Mouse (Mus musculus) kidney, adult 18-20 months (tissue): ENCODE data around the gene Ccnl2.

Experiments
- DNase-seq: peaks from one replicate; pipeline ENCODE4 v3.0.0; 2021

Ccnl2 gene

GRCm38 (mm10) chr4:155840076-155841002, 28.1 kb downstream of the Ccnl2 start:
- DNase-seq = no peak

- DNase-seq = peak; percentile 70
Observed at GRCm38 (mm10) chr4:155841003-155841454, 28.7 kb downstream of the Ccnl2 start.

- DNase-seq = no peak
Observed at GRCm38 (mm10) chr4:155841651-155842270, 29.5 kb downstream of the Ccnl2 start.

- DNase-seq = peak; percentile 59
Observed at GRCm38 (mm10) chr4:155843231-155843630, 30.9 kb downstream of the Ccnl2 start.

- DNase-seq = peak; percentile 93
Observed at GRCm38 (mm10) chr4:155846871-155847578, 34.7 kb downstream of the Ccnl2 start, which contains the start of gene Dvl1. Gene Dvl1, plus strand, starts transcription at chr4:155847402.

- peak; percentile 65 for DNase-seq
Observed at GRCm38 (mm10) chr4:155847591-155848352, 35.5 kb downstream of the Ccnl2 start.

GRCm38 (mm10) chr4:155848434-155849095, 36.3 kb downstream of the Ccnl2 start:
- peak; percentile 64 for DNase-seq

- DNase-seq = no peak
Observed at GRCm38 (mm10) chr4:155849391-155849790, 37.1 kb downstream of the Ccnl2 start.

GRCm38 (mm10) chr4:155849792-155850451, 37.6 kb downstream of the Ccnl2 start:
- DNase-seq = peak; percentile 55

- no peak for DNase-seq
Observed at GRCm38 (mm10) chr4:155851368-155851767, 39.1 kb downstream of the Ccnl2 start.

- DNase-seq = peak; percentile 72
Observed at GRCm38 (mm10) chr4:155851951-155852411, 39.7 kb downstream of the Ccnl2 start.

GRCm38 (mm10) chr4:155853421-155853820, 41.1 kb downstream of the Ccnl2 start:
- DNase-seq = no peak

GRCm38 (mm10) chr4:155854991-155855390, 42.7 kb downstream of the Ccnl2 start:
- no peak for DNase-seq

- DNase-seq = no peak
Observed at GRCm38 (mm10) chr4:155856071-155856470, 43.8 kb downstream of the Ccnl2 start.

- no peak for DNase-seq
Observed at GRCm38 (mm10) chr4:155856881-155857280, 44.6 kb downstream of the Ccnl2 start.

GRCm38 (mm10) chr4:155859318-155859717, 47.0 kb downstream of the Ccnl2 start:
- DNase-seq = no peak

- no peak for DNase-seq
Observed at GRCm38 (mm10) chr4:155861787-155862186, 49.5 kb downstream of the Ccnl2 start.

GRCm38 (mm10) chr4:155863001-155863400, 50.7 kb downstream of the Ccnl2 start, which contains the start of gene Tas1r3:
Gene Tas1r3, minus strand, starts transcription at chr4:155863362.
- DNase-seq = no peak

- DNase-seq = peak; percentile 49
Observed at GRCm38 (mm10) chr4:155868614-155869298, 56.5 kb downstream of the Ccnl2 start.

GRCm38 (mm10) chr4:155869317-155870033, 57.2 kb downstream of the Ccnl2 start, which contains the start of the genes Cptp and Ints11:
Gene Cptp, minus strand, starts transcription at chr4:155869440.
Gene Ints11, plus strand, starts transcription at chr4:155869546.
- peak; percentile 96 for DNase-seq
